Mouse (Mus musculus): ENCODE data around the gene Gapt.
"Not testable (repeated sequence)": the region's sequence is repeated elsewhere in the genome, so short reads cannot be mapped to it uniquely, and the experiment has no call there.

Gene Gapt

GRCm38 (mm10) chr13:110356941-110357340 is at the start of gene Gapt:
Gene Gapt (minus strand): TSS chr13:110357199.
- DNase-seq (ENCODE audit: low spot score): no peak

- no peak for DNase-seq (ENCODE audit: low spot score)
Measured at GRCm38 (mm10) chr13:110406152-110406551, 49.2 kb upstream of the Gapt start.

GRCm38 (mm10) chr13:110404686-110405085 is 47.7 kb upstream of the Gapt start:
- not testable (repeated sequence) for DNase-seq (ENCODE audit: low spot score)

DNA sequence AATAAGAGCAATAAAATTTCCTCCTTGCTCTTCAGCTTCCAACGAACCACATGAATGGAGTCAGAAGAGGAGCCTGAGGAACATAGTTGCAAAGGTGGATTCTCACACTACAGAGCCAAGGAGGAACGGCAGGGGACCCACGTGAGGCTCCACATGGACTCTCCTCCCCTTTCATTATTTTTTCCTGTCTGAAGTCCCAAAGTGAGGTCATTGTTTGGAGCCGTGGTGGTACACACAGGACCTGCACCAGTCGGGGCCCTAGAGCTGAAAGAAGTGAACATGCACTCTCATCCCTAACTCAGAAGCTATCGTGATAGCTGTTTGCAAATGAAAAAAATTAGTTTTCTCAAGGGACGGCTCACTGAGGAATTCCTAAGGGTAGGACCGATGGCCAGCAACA is 47.1 kb upstream of the Gapt start:
- DNase-seq (ENCODE audit: low spot score): no peak

- DNase-seq (ENCODE audit: low spot score): no peak
Measured at GRCm38 (mm10) chr13:110401877-110402276, 44.9 kb upstream of the Gapt start.

DNA sequence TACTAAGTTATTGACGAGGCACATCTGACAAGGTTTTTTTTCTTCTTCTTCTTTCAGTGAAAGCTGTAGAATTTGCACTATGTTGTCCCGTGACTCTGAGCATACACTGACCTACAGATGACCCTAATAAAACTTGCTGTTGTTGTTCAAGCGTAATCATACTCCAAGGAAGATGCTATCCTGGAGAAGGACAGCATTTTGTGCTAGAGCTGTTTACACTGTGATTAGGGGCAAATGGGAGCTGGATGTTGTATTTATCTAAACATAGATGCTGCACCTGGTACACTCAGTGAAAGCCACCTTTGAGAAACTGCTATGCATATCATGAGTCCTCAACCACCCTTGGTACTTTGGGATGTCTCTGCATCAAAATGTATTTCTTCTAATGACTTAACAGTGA is 44.4 kb upstream of the Gapt start:
- DNase-seq (ENCODE audit: low spot score): no peak

GRCm38 (mm10) chr13:110398513-110399270 is 41.7 kb upstream of the Gapt start:
- no peak for DNase-seq (ENCODE audit: low spot score)

DNA sequence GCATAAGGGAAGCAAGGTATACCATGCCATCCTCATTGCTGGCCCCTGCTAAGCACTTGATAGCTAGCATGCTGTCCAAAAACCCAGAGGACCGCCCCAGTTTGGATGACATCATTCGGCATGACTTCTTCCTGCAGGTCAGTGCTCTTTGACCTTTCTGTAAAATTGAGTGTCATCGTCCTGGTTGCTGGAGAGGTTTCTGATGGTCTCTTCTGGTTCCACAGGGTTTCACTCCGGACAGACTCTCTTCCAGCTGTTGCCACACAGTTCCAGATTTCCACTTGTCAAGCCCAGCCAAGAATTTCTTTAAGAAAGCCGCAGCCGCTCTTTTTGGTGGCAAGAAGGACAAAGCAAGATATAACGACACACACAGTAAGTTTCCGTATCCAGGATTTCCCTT is 40.8 kb upstream of the Gapt start:
- DNase-seq (ENCODE audit: low spot score): no peak

DNA sequence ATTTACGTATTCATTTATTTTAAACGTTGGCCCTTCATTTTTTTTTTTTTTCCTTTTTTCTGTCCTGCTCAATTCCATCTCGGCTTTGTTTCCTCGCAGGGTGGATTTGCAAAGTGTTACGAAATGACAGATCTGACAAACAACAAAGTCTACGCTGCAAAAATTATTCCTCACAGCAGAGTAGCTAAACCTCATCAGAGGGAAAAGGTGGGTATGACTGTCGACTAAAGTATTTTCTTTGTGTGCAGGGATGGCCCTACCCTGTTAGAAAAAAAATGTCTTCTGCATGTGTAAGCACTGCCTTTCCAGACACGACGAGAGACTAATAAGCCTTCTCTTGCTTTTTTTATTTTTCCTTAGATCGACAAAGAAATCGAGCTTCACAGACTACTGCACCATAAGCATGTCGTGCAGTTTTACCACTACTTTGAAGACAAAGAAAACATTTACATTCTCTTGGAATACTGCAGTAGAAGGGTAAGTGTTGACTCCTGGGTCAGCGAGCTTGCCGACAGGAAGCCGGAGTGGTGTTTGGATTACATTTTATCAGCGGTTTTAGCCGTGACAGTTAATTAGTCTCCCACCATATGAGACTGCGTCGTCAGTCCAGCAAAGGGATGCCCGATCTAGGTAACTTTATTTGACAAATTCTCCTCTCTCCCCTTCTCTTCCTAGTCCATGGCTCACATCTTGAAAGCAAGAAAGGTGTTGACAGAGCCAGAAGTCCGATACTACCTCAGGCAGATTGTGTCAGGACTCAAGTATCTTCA is 39.1 kb upstream of the Gapt start:
- no peak for DNase-seq (ENCODE audit: low spot score)

DNA sequence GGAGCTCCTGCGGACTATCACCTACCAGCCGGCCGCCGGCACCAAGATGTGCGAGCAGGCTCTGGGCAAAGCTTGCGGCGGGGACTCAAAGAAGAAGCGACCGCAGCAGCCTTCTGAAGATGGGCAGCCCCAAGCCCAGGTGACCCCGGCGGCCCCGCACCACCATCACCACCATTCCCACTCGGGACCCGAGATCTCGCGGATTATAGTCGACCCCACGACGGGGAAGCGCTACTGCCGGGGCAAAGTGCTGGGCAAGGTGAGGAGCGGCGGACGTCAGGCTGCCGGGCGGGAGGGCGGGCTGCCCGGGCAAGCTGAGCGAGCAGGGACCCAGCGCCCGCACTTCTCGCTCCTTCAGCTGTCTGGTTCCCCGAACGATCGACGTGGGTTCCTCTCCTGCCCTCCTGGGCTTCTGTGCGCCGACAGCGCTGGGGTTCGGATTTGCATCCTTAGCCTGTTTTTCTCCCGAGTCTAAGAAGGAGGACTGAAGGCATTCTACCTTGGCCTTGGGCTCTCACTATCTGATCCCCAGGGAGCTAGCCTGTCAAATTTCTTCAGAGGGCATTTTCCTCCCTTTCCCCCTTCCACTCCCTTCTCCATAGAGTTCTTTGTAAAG is 38.3 kb upstream of the Gapt start:
- DNase-seq (ENCODE audit: low spot score): no peak

DNA sequence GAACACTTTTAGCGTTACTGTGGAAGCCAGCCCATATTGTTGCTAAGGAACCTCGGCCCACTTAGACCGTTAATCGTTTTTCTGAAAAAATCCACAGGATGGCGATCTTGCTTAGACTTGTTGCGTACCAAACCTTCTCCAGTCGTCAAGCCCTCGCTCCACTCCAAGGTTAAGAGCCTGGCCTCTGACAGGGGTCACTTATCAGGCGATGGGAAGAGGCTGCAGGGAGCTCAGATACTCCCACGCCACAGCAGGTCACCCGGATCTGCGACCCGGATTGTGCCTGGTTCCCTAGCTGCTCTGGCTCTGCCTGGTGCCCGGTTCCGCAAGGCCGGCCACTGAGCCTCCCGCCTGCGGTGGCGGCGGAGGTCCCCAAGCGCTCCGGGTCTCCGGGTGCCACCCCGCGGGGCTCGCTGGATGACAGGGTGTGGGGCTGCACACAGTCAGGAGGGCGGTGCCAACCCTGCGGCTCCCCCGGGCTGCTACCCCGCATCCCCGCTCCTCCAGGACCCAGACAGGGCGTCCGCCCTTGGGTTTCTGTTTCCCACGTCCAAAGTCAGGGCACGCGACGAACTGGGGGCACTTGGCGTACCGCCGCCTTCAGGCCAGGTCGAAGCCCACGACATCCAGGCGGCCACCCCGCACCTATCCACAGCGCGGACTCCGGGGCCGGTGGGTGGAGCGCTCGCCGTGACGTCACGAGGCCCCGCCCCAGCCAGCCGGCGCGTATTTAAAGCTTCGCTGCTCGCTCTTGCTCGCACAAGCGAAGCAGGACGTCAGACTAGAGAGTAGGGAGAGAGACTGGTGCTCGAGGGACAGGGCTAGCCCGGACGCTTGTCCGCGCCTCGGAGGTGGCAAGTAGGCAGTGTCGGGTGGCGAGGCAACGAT is 37.5 kb upstream of the Gapt start, which contains the start of gene Plk2:
Gene Plk2 (plus strand): TSS at position 756 of the 888 bp plus-strand sequence.
- peak; percentile 89 for DNase-seq (ENCODE audit: low spot score)

DNA sequence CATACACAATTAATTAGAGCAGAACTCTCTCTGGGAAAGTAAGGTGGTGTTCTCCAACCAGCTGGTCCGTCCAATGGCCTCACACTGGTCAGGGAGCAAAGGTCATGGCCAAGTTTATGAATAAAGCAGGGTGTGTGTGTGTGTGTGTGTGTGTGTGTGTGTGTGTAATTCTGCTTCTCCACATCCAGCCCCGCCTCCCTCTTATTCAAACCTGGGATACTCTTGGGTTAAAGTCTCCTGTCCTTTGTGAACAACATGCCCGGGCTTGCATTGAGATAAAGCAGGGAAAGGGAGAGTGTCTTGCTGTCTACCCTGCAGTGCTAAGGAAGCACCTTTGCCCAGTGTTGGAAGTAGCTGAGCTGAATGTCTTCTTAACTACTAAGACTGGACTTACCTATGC is 35.6 kb upstream of the Gapt start:
- no peak for DNase-seq (ENCODE audit: low spot score)

GRCm38 (mm10) chr13:110392210-110392609 is 35.2 kb upstream of the Gapt start:
- peak; percentile 42 for DNase-seq (ENCODE audit: low spot score)

DNA sequence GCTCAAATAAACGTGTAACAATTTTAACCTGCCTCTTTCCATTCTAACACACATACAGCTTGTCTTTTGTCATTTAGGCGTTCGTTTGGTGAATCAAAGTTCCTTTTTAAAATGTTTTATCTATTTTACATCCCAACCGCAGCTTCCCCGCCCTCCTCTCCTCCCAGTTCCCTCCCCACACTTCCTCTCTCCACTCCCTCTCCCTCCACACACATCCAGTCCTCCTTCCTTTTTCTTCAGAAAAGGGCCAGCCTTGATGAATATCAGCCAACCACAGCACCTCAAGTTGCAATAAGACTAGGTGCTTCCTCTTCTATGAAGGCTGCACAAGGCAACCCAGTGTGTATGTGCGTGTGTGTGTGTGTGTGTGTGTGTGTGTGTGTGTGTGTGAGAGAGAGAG is 27.5 kb upstream of the Gapt start:
- DNase-seq (ENCODE audit: low spot score): no peak

GRCm38 (mm10) chr13:110382447-110382901 is 25.5 kb upstream of the Gapt start:
- DNase-seq (ENCODE audit: low spot score): peak; percentile 33

- no peak for DNase-seq (ENCODE audit: low spot score)
Measured at GRCm38 (mm10) chr13:110369673-110370072, 12.7 kb upstream of the Gapt start.

DNA sequence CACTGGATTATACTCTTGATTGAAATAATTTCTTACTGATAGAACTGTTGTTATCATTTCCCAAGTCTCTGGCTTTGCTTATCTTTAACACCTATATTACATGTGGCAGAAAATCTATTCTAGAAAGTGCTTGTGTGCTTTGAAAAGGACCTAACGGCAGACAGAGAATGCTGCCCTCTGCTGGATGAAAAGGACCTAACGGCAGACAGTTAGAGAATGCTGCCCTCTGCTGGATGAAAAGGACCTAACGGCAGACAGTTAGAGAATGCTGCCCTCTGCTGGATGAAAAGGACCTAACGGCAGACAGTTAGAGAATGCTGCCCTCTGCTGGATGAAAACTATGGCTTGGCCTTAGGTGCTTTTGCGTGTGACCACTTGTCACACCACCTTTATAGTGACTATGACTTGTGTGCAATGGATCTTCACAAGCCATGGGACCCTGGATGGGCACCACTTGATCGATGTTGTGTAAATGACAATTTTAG is 11.6 kb upstream of the Gapt start:
- DNase-seq (ENCODE audit: low spot score): peak; percentile 50

DNA sequence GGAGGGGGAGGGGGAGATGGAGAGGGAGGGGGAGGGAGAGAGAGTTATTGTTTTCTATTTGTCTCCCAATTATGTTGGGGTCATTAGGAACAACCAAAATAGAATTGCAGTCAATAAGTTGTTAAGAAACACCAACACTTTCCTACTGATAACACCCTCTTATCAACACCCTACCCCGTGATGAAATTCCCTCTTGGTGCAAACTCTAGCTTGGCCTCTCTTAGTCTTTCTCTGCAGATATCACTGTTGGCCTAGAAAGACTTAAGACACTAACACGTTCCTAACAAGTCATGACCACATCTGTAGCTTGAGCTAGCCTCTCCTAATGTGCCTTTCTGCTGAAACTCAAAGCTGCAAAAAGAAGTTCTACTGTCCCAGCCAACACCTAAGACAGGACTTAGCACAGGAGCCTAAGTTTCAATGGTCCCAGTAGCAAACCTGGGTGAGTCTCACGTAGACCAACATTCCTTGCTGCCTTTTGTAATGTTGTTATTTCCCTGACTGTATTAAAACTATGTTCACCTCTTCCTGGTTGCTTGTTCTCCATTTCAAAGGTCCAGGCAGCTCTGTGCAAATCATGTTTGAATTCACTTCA is 11.1 kb upstream of the Gapt start:
- DNase-seq (ENCODE audit: low spot score): no peak

GRCm38 (mm10) chr13:110366477-110366876 is 9.5 kb upstream of the Gapt start:
- DNase-seq (ENCODE audit: low spot score): no peak

DNA sequence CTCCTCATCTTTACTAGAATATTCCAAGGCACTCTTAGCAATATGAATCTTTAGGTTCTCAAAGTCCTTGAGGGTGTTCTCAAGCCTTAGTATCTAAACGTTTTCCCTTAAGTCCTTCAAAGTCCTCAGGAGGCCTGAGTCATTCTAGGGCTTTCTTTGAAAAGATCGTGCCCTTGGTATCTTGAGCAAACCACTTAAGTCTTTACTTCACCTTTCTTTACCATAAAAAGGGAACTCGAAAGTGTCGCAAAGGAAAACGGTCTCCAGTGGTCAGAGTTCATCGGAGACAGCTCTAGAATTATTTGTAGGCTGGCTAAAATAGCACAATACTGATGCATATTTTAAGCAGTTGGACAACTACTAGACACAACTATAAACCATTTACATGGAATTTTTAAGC is 6.7 kb upstream of the Gapt start:
- no peak for DNase-seq (ENCODE audit: low spot score)

DNA sequence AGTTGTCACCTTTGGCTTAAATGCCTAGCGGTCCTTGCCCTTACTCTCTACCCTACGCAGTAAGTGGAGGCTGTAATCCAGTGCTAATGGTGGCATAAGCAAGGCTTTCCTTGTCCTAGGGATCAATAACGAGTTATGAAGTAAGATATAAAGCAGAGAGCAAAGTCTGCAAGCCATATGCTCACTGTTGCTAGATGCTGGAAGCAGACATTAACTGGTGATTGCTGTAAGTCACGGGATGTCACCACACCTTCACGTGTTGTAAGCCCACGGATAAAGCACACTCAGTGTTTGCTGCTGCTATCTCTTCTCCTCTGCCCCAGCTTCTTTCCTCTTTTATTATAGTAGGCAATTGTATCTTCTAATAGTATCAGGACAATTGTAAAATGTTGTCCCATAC is 5.9 kb downstream of the Gapt start:
- no peak for DNase-seq (ENCODE audit: low spot score)
